Mouse (Mus musculus): Measurements from ENCODE around the gene Dlx3. TPM values are rescaled to one million over a fixed set of nuclear protein-coding genes. Genes with fewer than 3 reads are reported as not detected.

The Dlx3 gene
- polyA plus RNA-seq, 2 experiments, result 8.3 to 14.3 TPM

- ATAC-seq (ENCODE audit: low FRiP score, low read depth) (no peak), DNase-seq (ENCODE audit: low spot score) (no peak)
- Histone ChIP-seq H3K4me2 (replicated peaks; ENCODE audit: low read depth, low read length, severe bottlenecking) (no peak overlapping the region), H3K9me3 (ENCODE audit: control insufficient read depth, low read length) (no peaks in the 10 kb centered on the region), H3K4me3 (replicated peaks; ENCODE audit: low read length) (no peak overlapping the region), H3K27me3 (ENCODE audit: control insufficient read depth, insufficient read depth, low read length) (no peaks in the 10 kb centered on the region), H3K4me1 (ENCODE audit: control insufficient read depth, insufficient read depth, low read length) (peaks cover 3% of the 10 kb centered on the region; the same call in 1 of the 2 replicates), H3K36me3 (ENCODE audit: control insufficient read depth, insufficient read depth, low read length) (no peaks in the 10 kb centered on the region), H3K27ac (replicated peaks; ENCODE audit: low read depth, low read length) (no peak overlapping the region), H3K9ac (ENCODE audit: low read depth, low read length, severe bottlenecking) (no peak overlapping the region)
- WGBS, result 70% methylated on average over 16 of the region's 16 CpGs
- no peak for TF ChIP-seq POLR2A (IDR thresholded peaks at IDR 0.05; ENCODE audit: borderline replicate concordance, extremely low read depth, insufficient read depth, insufficient read length)
Observed at GRCm38 (mm10) chr11:95088857-95089779, 30.8 kb upstream of the Dlx3 start.

GRCm38 (mm10) chr11:95093077-95093476 is 26.8 kb upstream of the Dlx3 start:
- no peak overlapping the region for H3K9ac ChIP-seq (ENCODE audit: low read depth, low read length, severe bottlenecking)
- DNase-seq (ENCODE audit: low spot score) (no peak), ATAC-seq (ENCODE audit: low FRiP score, low read depth) (no peak)
- H3K27me3 ChIP-seq (ENCODE audit: control insufficient read depth, insufficient read depth, low read length), result no peaks in the 10 kb centered on the region
- H3K4me2 ChIP-seq (replicated peaks; ENCODE audit: low read depth, low read length, severe bottlenecking), result no peak overlapping the region
- peaks cover 13% of the 10 kb centered on the region for H3K4me1 ChIP-seq (ENCODE audit: control insufficient read depth, insufficient read depth, low read length)
- H3K36me3 ChIP-seq (ENCODE audit: control insufficient read depth, insufficient read depth, low read length), result no peaks in the 10 kb centered on the region
- 76% methylated on average over 5 of the region's 5 CpGs for WGBS
- no peak overlapping the region for H3K27ac ChIP-seq (replicated peaks; ENCODE audit: low read depth, low read length)
- TF ChIP-seq POLR2A (IDR thresholded peaks at IDR 0.05; ENCODE audit: borderline replicate concordance, extremely low read depth, insufficient read depth, insufficient read length), result no peak
- H3K9me3 ChIP-seq (ENCODE audit: control insufficient read depth, low read length), result no peaks in the 10 kb centered on the region
- H3K4me3 ChIP-seq (replicated peaks; ENCODE audit: low read length), result no peak overlapping the region

- H3K9ac ChIP-seq (ENCODE audit: low read depth, low read length, severe bottlenecking), result no peak overlapping the region
- DNase-seq (ENCODE audit: low spot score) (no peak), ATAC-seq (ENCODE audit: low FRiP score, low read depth) (no peak)
- H3K4me3 ChIP-seq (replicated peaks; ENCODE audit: low read length), result no peak overlapping the region
- no peaks in the 10 kb centered on the region for H3K9me3 ChIP-seq (ENCODE audit: control insufficient read depth, low read length)
- no peak overlapping the region for H3K27ac ChIP-seq (replicated peaks; ENCODE audit: low read depth, low read length)
- H3K36me3 ChIP-seq (ENCODE audit: control insufficient read depth, insufficient read depth, low read length), result no peaks in the 10 kb centered on the region
- H3K4me1 ChIP-seq (ENCODE audit: control insufficient read depth, insufficient read depth, low read length), result peaks cover 22% of the 10 kb centered on the region
- no peaks in the 10 kb centered on the region for H3K27me3 ChIP-seq (ENCODE audit: control insufficient read depth, insufficient read depth, low read length)
- no peak for TF ChIP-seq POLR2A (IDR thresholded peaks at IDR 0.05; ENCODE audit: borderline replicate concordance, extremely low read depth, insufficient read depth, insufficient read length)
- 77% methylated on average over 10 of the region's 10 CpGs for WGBS
- H3K4me2 ChIP-seq (replicated peaks; ENCODE audit: low read depth, low read length, severe bottlenecking), result no peak overlapping the region
Observed at GRCm38 (mm10) chr11:95095596-95095995, 24.3 kb upstream of the Dlx3 start.

- no peaks in the 10 kb centered on the region for H3K9me3 ChIP-seq (ENCODE audit: control insufficient read depth, low read length)
- 41% methylated on average over 4 of the region's 4 CpGs for WGBS
- TF ChIP-seq POLR2A (IDR thresholded peaks at IDR 0.05; ENCODE audit: borderline replicate concordance, extremely low read depth, insufficient read depth, insufficient read length), result no peak
- no peaks in the 10 kb centered on the region for H3K36me3 ChIP-seq (ENCODE audit: control insufficient read depth, insufficient read depth, low read length)
- H3K4me1 ChIP-seq (ENCODE audit: control insufficient read depth, insufficient read depth, low read length), result peaks cover 22% of the 10 kb centered on the region
- H3K27ac ChIP-seq (replicated peaks; ENCODE audit: low read depth, low read length), result no peak overlapping the region
- peak; percentile 49 for DNase-seq (ENCODE audit: low spot score)
- peak; percentile 31; the same call in 1 of the 2 replicates for ATAC-seq (ENCODE audit: low FRiP score, low read depth)
- H3K4me3 ChIP-seq (replicated peaks; ENCODE audit: low read length), result no peak overlapping the region
- H3K27me3 ChIP-seq (ENCODE audit: control insufficient read depth, insufficient read depth, low read length), result no peaks in the 10 kb centered on the region
- no peak overlapping the region for H3K4me2 ChIP-seq (replicated peaks; ENCODE audit: low read depth, low read length, severe bottlenecking)
- H3K9ac ChIP-seq (ENCODE audit: low read depth, low read length, severe bottlenecking), result peak overlapping the region; percentile 26; the same call in 1 of the 2 replicates
Observed at GRCm38 (mm10) chr11:95096608-95097373, 23.1 kb upstream of the Dlx3 start.

- H3K27me3 ChIP-seq (ENCODE audit: control insufficient read depth, insufficient read depth, low read length), result no peaks in the 10 kb centered on the region
- WGBS, result 61% methylated on average over 6 of the region's 6 CpGs
- H3K4me2 ChIP-seq (replicated peaks; ENCODE audit: low read depth, low read length, severe bottlenecking), result no peak overlapping the region
- ATAC-seq (ENCODE audit: low FRiP score, low read depth), result no peak
- no peak for TF ChIP-seq POLR2A (IDR thresholded peaks at IDR 0.05; ENCODE audit: borderline replicate concordance, extremely low read depth, insufficient read depth, insufficient read length)
- no peaks in the 10 kb centered on the region for H3K36me3 ChIP-seq (ENCODE audit: control insufficient read depth, insufficient read depth, low read length)
- H3K4me3 ChIP-seq (replicated peaks; ENCODE audit: low read length), result no peak overlapping the region
- DNase-seq (ENCODE audit: low spot score), result no peak
- H3K27ac ChIP-seq (replicated peaks; ENCODE audit: low read depth, low read length), result no peak overlapping the region
- no peak overlapping the region for H3K9ac ChIP-seq (ENCODE audit: low read depth, low read length, severe bottlenecking)
- H3K4me1 ChIP-seq (ENCODE audit: control insufficient read depth, insufficient read depth, low read length), result peaks cover 22% of the 10 kb centered on the region
- H3K9me3 ChIP-seq (ENCODE audit: control insufficient read depth, low read length), result no peaks in the 10 kb centered on the region
Observed at GRCm38 (mm10) chr11:95097889-95098288, 22.0 kb upstream of the Dlx3 start.

All from limb, embryonic 14.5 days (tissue).